Mouse (Mus musculus) lung, embryonic 15.5 days (tissue): Measurements from ENCODE around the gene Dapl1. TPM values are rescaled to one million over a fixed set of nuclear protein-coding genes. Genes with fewer than 3 reads are reported as not detected.

Experiments
- ATAC-seq: fragments of 200-750 bp; cut with Nextera tagmentation; 2 replicates; pipeline ENCODE4 v1.8.0; 2017; ENCODE audit warnings: moderate number of reproducible peaks, borderline replicate concordance; ENCODE audit not compliant: low FRiP score, low TSS enrichment; ENCODE audit errors: extremely low read depth
- H3K27ac ChIP-seq: fragments of 300-500 bp; sonication (generic); 2 replicates; pipeline ENCODE4 v1.5.1; 2015; ENCODE audit warnings: moderate library complexity, mild to moderate bottlenecking, inconsistent platforms
- H3K27me3 ChIP-seq: fragments of 300-500 bp; sonication (generic); 2 replicates; pipeline ENCODE4 v1.6.1; 2015; ENCODE audit warnings: inconsistent platforms
- H3K36me3 ChIP-seq: fragments of 300-500 bp; sonication (generic); 2 replicates; pipeline ENCODE4 v1.6.1; 2015; ENCODE audit warnings: inconsistent platforms
- H3K4me1 ChIP-seq: fragments of 300-500 bp; sonication (generic); 2 replicates; pipeline ENCODE4 v1.6.1; 2015; ENCODE audit warnings: inconsistent platforms
- H3K4me2 ChIP-seq: fragments of 300-500 bp; sonication (generic); 2 replicates; pipeline ENCODE4 v1.6.1; 2015; ENCODE audit warnings: inconsistent platforms, mild to moderate bottlenecking, moderate library complexity
- H3K4me3 ChIP-seq: fragments of 300-500 bp; sonication (generic); 2 replicates; pipeline ENCODE4 v1.5.1; 2015; ENCODE audit warnings: mild to moderate bottlenecking, inconsistent platforms
- H3K9ac ChIP-seq: fragments of 300-500 bp; sonication (generic); 2 replicates; pipeline ENCODE4 v1.6.1; 2015; ENCODE audit warnings: inconsistent platforms
- H3K9me3 ChIP-seq: fragments of 300-500 bp; sonication (generic); 2 replicates; pipeline ENCODE4 v1.6.1; 2016; ENCODE audit warnings: inconsistent platforms
- WGBS: fragments of 180-500 bp; shearing (Covaris S2); methylation state at CpG from one replicate; pipeline ENCODE4 v1.1.7; 2015; 5-methylcytosine and 5-hydroxymethylcytosine counted together
- polyA plus RNA-seq: library from polyadenylated mRNA; unstranded; fragments of >200 nt; fragmentation: Nextera tagmentation; extraction: Ambion mirVana; gene quantifications from 2 replicates; pipeline ENCODE4 v1.2.1, GENCODE M21; 2015

Dapl1 gene
- polyA plus RNA-seq, 1 experiment from 2014 or later: 4.3 TPM

DNA sequence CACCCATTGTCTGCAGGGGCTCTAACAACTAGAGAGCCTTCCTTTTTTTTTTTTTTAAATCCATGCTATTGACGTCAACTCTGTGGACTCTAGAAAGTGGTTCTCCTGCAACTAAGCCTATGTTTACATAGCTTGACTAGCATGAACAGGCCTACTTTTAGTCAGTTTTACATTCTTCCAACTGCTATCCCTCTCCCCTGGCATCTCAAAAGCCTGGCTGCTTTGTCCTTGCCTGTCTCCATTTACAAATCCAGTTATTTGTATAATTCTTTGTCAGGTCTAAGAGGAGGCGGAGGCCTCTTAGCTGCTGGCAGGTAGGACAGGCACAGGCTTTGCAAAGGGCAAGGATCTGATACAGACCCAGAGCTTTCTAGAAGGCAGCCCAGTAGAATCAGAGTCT lies 627 bp downstream of the Dapl1 start:
- no peaks in the 10 kb centered on the region for H3K36me3 ChIP-seq
- no peaks in the 10 kb centered on the region for H3K27me3 ChIP-seq
- H3K4me1 ChIP-seq: peaks cover 22% of the 10 kb centered on the region
- H3K4me3 ChIP-seq: no peak overlapping the region
- peak overlapping the region; percentile 74 for H3K27ac ChIP-seq
- WGBS: 49% methylated on average over 2 of the region's 2 CpGs
- H3K9ac ChIP-seq: no peak overlapping the region
- no peak for ATAC-seq
- no peak overlapping the region for H3K4me2 ChIP-seq
- H3K9me3 ChIP-seq: no peaks in the 10 kb centered on the region

DNA sequence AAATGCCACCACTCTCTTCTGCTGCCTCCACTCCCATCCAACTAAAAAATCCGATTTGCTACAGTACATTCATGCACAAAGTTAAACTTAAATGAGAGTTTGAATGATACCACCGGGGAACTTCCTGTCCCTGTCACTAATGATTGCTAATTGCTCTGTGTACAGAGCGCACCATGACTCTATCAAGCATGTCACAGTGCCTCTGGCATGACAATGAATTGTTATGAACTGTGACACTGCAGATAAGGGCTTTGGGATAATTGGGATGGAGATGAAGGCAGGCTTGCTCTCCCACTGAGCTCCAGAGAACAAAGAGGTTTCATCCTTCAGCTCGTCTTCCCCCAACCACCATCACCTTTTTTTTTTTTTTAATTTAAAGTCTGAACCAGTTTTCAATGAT lies 1.2 kb downstream of the Dapl1 start:
- Histone ChIP-seq H3K4me1 (peaks cover 22% of the 10 kb centered on the region), H3K9ac (no peak overlapping the region), H3K27me3 (no peaks in the 10 kb centered on the region), H3K9me3 (no peaks in the 10 kb centered on the region), H3K4me3 (no peak overlapping the region), H3K36me3 (no peaks in the 10 kb centered on the region), H3K27ac (peak overlapping the region; percentile 74), H3K4me2 (no peak overlapping the region)
- WGBS: 40% methylated on average over 4 of the region's 4 CpGs
- ATAC-seq: no peak

DNA sequence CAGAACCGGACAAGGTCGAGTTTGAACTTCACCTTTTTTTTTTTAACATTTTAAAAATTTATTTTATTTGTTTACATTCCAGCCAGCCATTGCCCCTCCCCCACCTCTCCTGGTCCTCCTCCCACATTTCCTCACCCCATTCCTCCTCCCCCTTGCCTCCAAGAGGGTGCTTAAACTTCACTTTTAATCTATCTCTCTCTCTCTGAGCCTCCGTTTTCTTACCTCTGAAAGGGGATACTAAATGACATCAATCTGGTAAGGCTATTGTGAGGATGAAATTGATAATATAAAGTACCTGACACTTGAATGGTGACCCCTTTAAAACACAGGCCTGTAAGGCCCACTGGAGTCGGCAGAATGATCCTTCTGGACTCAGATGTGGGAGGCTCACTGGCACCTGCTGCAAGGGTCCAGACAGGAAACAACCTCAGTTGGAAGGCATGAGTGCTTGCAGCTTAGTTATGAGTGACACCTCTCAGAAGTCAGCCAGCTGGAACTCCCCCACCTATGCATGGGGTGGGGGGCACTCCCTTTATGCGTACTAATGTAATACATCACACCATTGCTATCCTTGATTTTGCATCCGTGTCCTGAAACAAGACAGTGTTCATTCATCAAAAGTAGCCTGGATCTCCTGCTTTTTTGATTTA lies 1.9 kb downstream of the Dapl1 start:
- peaks cover 22% of the 10 kb centered on the region for H3K4me1 ChIP-seq
- 50% methylated on average over 6 of the region's 6 CpGs for WGBS
- H3K9me3 ChIP-seq: no peaks in the 10 kb centered on the region
- no peak overlapping the region for H3K9ac ChIP-seq
- H3K27ac ChIP-seq: no peak overlapping the region
- ATAC-seq: no peak
- H3K27me3 ChIP-seq: no peaks in the 10 kb centered on the region
- H3K4me3 ChIP-seq: no peak overlapping the region
- no peak overlapping the region for H3K4me2 ChIP-seq
- no peaks in the 10 kb centered on the region for H3K36me3 ChIP-seq

- Histone ChIP-seq H3K4me2 (no peak overlapping the region), H3K9me3 (no peaks in the 10 kb centered on the region), H3K4me3 (no peak overlapping the region), H3K36me3 (no peaks in the 10 kb centered on the region), H3K9ac (no peak overlapping the region), H3K4me1 (peaks cover 22% of the 10 kb centered on the region), H3K27me3 (no peaks in the 10 kb centered on the region), H3K27ac (no peak overlapping the region)
- WGBS: 59% methylated on average over 2 of the region's 2 CpGs
- no peak for ATAC-seq
These were observed 3.8 kb downstream of the Dapl1 start for GRCm38 (mm10) chr2:59488235-59488634.

DNA sequence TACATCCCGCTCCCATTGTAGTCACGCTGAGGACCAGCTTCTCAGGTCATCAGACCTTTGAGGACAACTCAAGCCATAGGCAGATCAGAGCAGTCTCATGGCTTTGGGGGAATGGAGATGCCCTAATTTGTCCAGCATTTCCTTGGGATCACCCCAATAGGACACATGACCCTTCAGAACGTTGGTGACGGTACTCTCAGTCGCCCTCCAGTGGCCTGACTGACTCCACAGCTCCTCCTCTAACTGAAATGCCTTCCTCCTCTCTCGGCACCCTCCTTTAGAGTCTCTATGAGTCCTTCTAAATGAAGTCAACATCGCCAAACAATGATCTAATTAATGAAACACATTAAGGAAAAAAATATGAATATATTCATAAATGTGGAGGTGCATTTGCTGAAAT lies 5.9 kb downstream of the Dapl1 start:
- Histone ChIP-seq H3K4me1 (peaks cover 15% of the 10 kb centered on the region), H3K36me3 (no peaks in the 10 kb centered on the region), H3K27ac (no peak overlapping the region), H3K27me3 (no peaks in the 10 kb centered on the region), H3K4me2 (no peak overlapping the region), H3K9ac (no peak overlapping the region), H3K4me3 (no peak overlapping the region), H3K9me3 (no peaks in the 10 kb centered on the region)
- 75% methylated on average over 7 of the region's 7 CpGs for WGBS
- no peak for ATAC-seq

- H3K9me3 ChIP-seq: no peaks in the 10 kb centered on the region
- H3K27ac ChIP-seq: no peak overlapping the region
- H3K9ac ChIP-seq: no peak overlapping the region
- H3K27me3 ChIP-seq: no peaks in the 10 kb centered on the region
- WGBS: 21% methylated on average over 13 of the region's 13 CpGs
- ATAC-seq: no peak
- no peaks in the 10 kb centered on the region for H3K36me3 ChIP-seq
- no peak overlapping the region for H3K4me3 ChIP-seq
- no peak overlapping the region for H3K4me2 ChIP-seq
- peaks cover 13% of the 10 kb centered on the region; the same call in 1 of the 2 replicates for H3K4me1 ChIP-seq
These were observed 9.1 kb downstream of the Dapl1 start for GRCm38 (mm10) chr2:59493445-59494085.

DNA sequence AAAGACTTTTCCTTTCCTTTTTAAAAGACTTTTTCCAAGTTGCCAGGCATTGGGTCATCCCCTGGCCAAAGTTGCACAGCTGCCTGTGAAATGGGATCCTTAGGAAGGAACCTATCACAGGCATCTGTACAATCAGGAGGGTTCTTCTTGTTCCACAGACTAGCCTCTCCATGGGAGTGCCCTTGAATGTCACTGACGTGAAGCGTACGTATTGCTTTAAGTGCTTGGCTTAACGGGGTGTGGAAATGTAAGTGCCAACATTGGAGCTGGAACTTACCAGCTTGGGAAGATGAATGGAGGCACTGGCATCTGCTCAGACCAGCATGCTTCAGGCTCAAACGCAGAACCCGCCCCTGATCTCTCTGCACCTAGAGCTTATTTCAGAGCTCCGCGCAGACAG lies 14.7 kb downstream of the Dapl1 start:
- H3K9me3 ChIP-seq: no peaks in the 10 kb centered on the region
- no peak overlapping the region for H3K4me3 ChIP-seq
- H3K9ac ChIP-seq: no peak overlapping the region
- ATAC-seq: no peak
- WGBS: 65% methylated on average over 8 of the region's 8 CpGs
- H3K4me2 ChIP-seq: no peak overlapping the region
- no peak overlapping the region for H3K27ac ChIP-seq
- H3K4me1 ChIP-seq: peaks cover 10% of the 10 kb centered on the region; the same call in 1 of the 2 replicates
- no peaks in the 10 kb centered on the region for H3K27me3 ChIP-seq
- no peaks in the 10 kb centered on the region for H3K36me3 ChIP-seq

- H3K27me3 ChIP-seq: no peaks in the 10 kb centered on the region
- no peaks in the 10 kb centered on the region for H3K9me3 ChIP-seq
- WGBS: 86% methylated on average over 2 of the region's 2 CpGs
- no peak overlapping the region for H3K4me2 ChIP-seq
- H3K4me3 ChIP-seq: no peak overlapping the region
- peaks cover 10% of the 10 kb centered on the region; the same call in 1 of the 2 replicates for H3K4me1 ChIP-seq
- no peak for ATAC-seq
- H3K9ac ChIP-seq: no peak overlapping the region
- H3K36me3 ChIP-seq: no peaks in the 10 kb centered on the region
- no peak overlapping the region for H3K27ac ChIP-seq
These were observed 15.3 kb downstream of the Dapl1 start for GRCm38 (mm10) chr2:59499717-59500116.

DNA sequence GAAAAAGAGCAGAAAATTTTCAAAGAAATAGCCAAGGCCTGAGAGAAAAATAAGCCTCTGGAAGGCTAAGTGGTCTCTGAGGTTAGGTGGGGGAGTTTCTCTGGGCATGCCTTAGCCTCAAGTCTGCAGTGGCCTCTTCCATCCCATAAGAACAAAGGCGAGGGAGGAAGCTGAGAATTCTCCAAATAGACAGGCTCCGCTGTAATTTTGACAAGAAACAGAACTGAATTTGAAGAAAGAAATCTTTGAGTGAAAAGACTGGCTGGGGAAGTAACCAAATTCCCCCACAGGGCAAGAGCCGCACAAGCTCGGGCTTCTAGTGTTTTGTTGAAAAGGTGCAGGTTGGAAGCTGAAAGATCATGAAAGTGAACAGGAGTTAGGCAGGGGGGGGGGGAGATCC lies 24.6 kb downstream of the Dapl1 start:
- Histone ChIP-seq H3K27me3 (no peaks in the 10 kb centered on the region), H3K4me1 (0 out of 2 replicates have a peak, but pooled peaks cover 4% of the 10 kb centered on the region), H3K27ac (no peak overlapping the region), H3K4me2 (no peak overlapping the region), H3K4me3 (no peak overlapping the region), H3K9me3 (no peaks in the 10 kb centered on the region), H3K36me3 (no peaks in the 10 kb centered on the region), H3K9ac (no peak overlapping the region)
- ATAC-seq: no peak
- 79% methylated on average over 4 of the region's 4 CpGs for WGBS

- Histone ChIP-seq H3K36me3 (no peaks in the 10 kb centered on the region), H3K4me2 (no peak overlapping the region), H3K27ac (no peak overlapping the region), H3K4me1 (0 out of 2 replicates have a peak, but pooled peaks cover 4% of the 10 kb centered on the region), H3K27me3 (no peaks in the 10 kb centered on the region), H3K9ac (no peak overlapping the region), H3K4me3 (no peak overlapping the region), H3K9me3 (no peaks in the 10 kb centered on the region)
- no peak for ATAC-seq
- 37% methylated on average over 9 of the region's 9 CpGs for WGBS
These were observed 26.0 kb downstream of the Dapl1 start for GRCm38 (mm10) chr2:59510416-59510815.

GRCm38 (mm10) chr2:59510882-59511281 lies 26.4 kb downstream of the Dapl1 start:
- Histone ChIP-seq H3K4me1 (0 out of 2 replicates have a peak, but pooled peaks cover 4% of the 10 kb centered on the region), H3K9ac (no peak overlapping the region)
- ATAC-seq: no peak

DNA sequence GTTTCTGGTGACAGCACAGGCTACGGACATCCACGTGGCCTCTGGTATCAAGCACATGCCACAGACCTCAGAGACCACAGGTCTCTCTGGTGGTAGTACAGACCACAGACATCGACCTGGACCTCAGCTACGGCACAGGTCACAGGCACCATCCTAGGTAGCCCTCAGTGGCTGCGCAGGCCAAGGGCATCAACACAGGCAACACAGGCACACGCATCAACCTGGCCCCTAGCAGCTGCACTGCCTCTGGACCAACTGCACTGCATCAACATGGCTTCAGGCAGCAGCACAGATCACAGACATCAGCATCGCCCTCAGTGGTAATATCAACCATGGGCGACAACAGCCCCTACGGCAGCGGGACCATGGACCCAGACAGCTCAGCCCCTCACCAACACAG lies 36.2 kb downstream of the Dapl1 start:
- Histone ChIP-seq H3K9ac (no peak overlapping the region), H3K36me3 (no peaks in the 10 kb centered on the region), H3K4me3 (no peak overlapping the region), H3K4me2 (no peak overlapping the region), H3K4me1 (peaks cover 7% of the 10 kb centered on the region; the same call in 1 of the 2 replicates), H3K27me3 (no peaks in the 10 kb centered on the region), H3K27ac (no peak overlapping the region), H3K9me3 (no peaks in the 10 kb centered on the region)
- 94% methylated on average over 10 of the region's 10 CpGs for WGBS
- ATAC-seq: no peak

More at GRCm38 (mm10) chr2:59510882-59511281, 26.4 kb downstream of the Dapl1 start:
- Histone ChIP-seq H3K27ac (no peak overlapping the region), H3K9me3 (no peaks in the 10 kb centered on the region), H3K36me3 (no peaks in the 10 kb centered on the region), H3K27me3 (no peaks in the 10 kb centered on the region), H3K4me3 (no peak overlapping the region), H3K4me2 (no peak overlapping the region)
- WGBS: 55% methylated on average over 6 of the region's 6 CpGs
